Mouse (Mus musculus) urinary bladder, postnatal 25 days (tissue): ENCODE measurements at regions not wholly inside any gene's neighbourhood (a gene's known extent, or its start where the extent isn't known, plus 50 kb on each side); places are given as distances from the start of the nearest gene placed in this dataset.

Source experiments
- DNase-seq: peaks from one replicate; pipeline ENCODE4 v3.0.0; 2022; ENCODE audit warnings: low spot score

DNA sequence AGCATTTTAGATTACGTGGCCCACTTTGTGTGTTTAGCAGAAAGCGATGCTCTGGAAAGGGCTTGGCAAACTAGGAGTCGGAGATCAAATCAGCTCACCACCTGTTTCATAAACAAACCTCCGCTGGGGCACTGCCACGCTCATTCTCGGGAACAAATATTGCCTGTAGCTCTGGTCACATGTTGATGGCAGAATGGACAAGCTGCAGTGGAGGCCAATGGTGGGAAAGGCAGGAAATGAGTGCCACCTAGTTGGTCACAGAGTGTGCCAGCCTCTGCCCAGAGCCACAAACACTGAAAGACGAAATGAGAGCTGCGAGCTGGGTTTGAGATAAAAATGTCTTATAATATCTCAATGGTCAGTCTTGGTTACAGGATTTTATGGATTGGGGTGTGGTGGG lies 259.2 kb upstream of the Csf3r start:
- no peak for DNase-seq

DNA sequence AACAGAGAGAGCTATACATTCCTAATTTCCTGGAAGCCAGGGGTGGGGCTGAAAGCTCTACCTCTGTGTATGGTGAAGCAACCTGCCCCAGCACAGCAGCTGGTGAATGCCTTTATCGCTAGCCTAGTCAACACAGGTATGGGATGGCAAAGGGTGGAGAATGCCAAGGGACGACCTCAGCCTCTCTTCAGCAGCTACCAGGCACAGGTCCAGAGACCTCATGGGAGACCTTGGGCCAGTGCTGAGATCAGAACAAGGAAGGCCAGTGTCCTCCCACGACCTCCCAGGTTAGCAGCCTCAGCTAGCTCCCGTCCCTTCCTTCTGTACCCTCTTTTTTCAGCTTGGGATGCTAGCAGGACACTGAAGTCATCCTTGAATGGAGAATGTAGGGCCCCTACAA lies 247.2 kb upstream of the Csf3r start:
- no peak for DNase-seq

DNA sequence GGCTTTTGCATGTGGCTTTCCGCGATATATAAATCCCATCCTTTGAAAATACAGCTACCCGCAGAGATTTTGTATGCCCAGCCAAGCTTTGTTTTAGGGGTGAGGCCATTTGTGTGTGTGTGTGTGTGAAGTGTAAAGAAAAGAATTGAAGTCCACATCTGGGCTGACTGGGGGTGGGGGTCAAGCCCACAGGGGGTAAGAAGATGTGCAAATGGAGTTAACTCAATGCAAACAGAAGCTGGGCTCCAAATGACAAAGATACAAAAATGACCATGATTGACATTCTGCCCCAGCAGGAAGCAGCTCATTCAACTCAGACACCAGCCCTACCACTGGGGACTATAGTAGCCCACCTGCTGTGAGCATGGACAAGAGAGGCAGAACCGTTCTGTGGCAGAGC lies 244.2 kb upstream of the Csf3r start:
- no peak for DNase-seq

DNA sequence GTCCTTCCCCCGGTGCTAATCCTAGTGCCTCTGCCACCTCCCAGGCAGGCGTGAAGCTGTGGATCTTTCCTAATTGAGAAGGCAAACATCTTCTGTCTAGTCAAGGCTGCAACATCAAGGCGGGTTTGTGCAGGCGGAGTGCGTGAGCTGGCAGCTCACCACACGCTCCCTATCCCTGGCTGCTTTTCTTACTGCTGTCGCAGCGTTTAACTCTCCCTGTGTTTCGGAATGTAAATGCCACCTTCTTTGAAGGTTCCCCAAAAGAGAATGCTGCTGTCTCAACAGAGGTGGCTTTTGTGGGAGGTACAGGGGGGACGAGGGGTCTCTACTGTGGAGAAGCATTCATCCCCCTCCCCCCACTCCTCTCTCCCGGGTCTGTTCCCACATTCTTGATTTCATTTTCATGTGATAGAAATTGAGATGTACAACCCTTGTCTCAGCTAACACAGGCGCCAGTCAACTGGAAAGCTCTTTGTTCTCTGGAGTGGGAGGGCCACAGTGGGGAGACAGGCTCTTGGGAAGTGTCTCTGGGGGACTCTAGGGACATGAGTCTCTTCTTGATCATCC lies 243.3 kb upstream of the Csf3r start:
- no peak for DNase-seq

DNA sequence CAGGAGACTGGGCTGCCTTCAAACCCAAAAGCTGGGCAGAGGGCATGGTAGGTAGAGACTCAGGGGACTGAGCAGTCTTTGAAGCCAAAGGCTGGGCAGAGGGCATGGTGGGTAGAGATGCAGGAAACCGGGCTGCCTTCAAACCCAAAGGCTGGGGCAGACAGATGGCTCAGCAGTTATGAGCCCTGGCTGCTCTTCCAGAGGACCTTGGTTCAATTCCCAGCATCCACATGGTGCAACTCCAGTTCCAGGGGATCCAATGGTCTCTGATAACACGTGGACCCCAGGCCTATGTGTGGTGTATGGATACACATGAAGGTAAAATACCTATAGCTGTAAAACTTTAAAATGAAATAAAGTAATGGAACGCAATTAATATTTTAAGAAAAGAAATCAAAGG lies 242.0 kb upstream of the Csf3r start:
- DNase-seq: no peak

DNA sequence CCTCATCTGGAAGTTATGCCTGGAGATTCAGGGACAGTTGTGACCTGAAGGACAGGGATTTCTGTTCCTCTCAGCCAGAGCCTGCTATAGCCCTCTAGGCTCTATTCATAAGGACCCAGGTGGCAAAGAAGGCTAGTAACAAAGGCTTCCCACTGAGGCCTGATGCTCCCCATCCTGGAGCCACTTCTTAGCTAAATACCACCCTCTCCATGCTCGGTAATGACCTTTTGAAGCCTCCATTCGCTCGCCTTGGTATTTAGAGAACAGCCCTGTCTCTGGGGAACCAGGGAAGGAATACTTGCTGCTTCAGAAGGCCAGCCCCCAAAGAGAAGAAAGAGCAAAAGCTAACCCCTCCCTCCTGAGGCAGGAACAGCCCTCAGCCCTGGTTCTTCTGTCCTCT lies 238.3 kb upstream of the Csf3r start:
- no peak for DNase-seq

DNA sequence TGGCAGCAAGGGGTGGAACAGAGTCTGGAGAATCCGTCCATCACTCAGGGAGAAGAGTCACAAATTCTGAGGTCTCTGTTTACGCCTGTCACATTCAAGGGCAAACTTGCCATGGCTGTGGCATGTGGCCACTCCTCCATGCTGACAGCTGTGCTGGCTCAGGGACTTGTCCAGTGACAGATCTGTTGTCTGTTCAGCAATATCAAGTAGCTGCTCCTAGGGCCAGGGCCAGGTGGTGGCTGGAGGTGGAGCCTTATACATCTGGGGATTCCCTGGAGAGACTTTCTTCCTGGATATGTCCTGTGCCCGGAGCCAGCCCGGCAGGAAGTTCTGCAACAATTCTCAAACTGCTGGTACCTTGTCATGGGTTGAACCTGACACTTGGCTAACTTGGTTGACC lies 229.7 kb upstream of the Csf3r start:
- no peak for DNase-seq

DNA sequence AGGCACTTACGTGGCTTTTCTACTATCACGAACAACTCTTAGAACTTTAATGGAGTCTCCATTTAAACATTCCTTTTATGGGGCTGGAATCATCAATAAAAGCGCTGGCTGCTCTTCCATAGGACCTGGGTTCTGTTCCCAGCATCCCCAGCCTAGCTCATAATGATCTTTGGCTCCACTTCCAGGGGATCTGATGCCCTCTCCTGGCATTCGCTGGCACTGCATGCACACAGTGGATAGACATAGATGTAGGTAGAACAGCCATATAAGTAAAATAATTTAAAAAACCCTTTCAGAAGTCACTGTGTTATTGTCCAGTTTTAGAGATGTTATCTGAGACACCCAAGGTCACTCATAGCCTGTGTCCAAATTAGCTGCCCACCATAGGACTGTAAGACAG lies 216.4 kb upstream of the Csf3r start:
- DNase-seq: no peak

DNA sequence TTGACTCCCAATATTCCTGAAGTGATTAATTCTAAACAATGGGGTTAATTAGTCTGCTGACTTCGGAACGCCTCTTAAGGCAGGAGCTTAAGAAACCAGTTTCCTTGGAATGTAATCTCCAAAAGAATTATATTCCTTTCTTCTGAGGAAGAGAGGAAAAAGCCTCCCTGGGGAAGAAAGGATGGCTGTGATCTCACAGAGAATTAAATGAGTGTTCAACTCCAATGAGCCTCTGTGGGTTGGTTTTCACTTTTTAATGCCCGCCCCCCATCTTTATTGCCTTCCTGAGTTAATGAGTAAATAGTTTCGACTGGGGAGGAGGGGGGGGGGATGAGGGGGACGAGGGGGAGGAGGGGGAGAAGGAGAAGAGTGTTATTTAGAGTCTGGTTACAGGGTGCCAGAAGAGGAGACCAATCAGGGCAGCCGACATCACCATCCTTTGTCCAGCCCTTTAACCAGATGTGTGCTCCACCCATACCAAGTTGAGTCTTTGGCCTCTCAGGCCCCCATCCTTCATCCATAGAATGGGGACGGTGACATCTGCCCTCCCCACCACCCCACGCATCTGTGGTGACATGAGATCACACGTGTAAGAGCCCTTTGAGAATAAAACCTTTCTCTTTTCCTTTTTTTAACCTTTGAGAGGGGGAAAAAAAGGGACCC lies 214.8 kb upstream of the Csf3r start:
- no peak for DNase-seq

DNA sequence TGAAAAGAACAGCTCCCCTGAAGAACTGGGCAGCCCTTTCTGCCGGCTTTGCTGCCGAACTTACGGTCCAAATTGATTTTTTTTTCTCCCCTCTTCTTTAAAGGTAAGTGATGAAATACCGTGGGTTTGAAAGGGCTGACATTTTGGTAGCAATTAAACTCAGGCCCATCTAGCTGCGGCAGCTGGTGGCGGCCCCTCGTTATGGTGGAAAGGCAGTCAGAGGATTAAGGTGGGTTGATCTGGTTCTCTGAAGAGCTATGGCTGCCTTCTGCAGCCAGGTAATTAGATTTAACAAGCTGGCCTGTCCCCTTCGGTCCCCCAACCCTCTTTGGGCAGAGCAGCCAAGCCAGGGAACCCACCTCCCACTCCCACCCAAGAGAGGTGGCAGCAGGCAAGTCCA lies 214.1 kb upstream of the Csf3r start:
- no peak for DNase-seq

DNA sequence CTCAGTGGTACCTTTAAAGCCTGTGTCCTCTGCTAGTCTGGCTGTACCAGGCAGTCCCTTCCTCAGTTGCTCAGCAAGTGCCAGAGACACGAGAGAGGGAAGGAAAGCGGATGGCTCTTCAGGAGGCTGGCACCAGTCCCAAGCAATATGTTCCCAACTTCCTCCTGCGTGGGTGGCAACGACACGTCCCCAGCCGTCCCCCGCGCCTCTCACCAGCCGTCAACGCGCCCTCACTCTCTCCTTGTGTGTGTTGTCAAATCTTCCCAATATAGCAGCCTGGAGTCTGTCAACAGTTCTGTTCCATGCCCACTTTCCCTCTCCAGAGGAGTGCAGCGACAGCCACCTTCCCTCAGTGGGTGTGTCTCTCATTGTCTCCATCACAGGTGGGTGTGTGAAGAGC lies 210.0 kb upstream of the Csf3r start:
- DNase-seq: no peak

DNA sequence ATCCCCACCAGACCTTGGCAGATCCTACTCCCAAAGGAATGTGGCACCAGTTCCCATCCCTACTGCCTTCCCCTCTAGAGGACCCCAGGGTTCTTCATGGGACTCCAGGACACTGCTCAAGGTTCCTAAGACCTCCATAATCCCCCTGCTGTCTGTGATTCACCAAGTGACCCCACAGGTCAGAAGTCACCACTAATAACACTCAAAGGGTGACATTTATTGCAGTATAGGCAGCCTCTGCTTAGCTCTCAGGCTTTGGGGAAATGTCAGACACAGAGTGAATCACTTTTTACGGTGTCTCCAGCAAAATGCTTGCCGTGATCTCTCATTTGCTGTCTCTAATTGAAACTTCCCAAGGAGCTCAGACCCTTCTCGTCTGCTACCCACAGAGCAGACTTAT lies 209.1 kb upstream of the Csf3r start:
- no peak for DNase-seq

DNA sequence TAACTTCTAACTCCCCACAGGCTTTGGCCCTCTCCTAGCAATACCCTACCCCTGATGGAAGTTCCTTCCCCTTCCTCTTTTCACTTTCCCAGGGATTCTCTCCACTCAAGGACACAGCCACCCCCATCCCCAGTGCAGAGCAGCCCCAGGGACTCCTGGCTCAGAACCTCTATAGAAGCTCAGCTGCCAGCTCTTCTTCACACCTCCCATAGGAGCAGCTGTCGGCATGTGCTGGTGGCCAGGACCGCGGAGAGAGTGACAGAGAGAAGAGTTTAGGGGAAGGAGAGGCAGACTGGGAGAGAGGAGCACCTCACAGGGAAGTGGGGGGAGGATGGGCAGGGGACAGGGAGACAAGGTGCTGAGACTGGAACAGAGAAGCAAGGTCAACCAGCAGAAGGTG lies 199.8 kb upstream of the Csf3r start:
- no peak for DNase-seq

DNA sequence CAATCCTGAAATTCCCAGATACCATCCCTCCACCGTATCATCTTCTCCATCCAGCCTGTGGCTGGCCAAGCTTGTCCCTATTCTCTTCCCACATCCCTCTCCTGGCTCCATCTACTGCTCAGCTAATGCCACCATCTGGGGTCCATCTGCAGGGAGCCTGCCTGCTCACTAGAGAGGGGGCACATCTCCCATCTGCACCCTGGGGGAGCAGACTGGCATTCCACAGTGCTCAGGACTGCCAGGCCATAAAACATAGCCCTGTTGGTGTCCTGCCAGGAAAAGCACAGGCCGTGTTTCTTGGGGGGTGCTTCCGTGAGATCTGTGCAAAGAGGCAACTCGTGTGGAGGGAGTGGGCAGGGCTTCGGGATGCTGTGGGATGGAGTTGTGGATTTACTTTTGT lies 197.9 kb upstream of the Csf3r start:
- DNase-seq: no peak

DNA sequence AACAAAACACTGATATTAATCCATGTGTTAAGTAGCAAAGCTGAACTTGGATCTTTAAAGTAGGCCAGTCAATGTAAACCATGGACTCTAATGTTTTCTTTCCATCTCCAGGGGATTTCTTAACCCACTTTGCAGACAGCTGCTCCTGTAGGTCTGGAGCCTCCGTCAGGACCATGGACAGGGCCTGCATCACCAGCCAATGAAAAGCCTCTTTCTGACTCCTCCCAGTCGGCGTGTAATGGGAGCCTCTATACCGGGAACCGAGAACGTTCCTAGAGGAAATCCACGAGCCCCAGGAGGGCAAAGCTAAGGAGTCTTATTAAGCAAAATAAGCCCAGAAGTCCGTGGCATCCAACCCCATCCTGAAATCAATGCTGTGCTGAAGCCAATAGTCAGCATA lies 189.1 kb upstream of the Csf3r start:
- no peak for DNase-seq

DNA sequence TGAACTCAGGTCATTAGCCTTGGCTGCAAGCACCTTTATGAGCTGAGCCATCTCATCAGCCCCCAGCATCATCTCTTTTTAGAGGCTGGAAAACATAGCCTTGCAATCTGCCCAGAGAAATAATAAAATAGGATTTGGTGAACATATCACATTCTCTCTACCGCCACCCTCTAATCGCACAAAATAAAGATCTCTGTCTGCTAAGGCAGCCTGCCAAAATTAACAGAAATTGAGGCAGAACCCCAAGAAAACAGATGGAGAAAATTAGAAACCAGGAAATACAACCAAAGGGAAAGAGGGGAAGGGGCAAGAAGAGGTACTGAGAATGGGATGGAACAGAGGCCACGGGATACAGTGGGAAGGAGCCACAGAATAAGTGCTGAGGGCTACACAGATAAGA lies 176.8 kb upstream of the Csf3r start:
- no peak for DNase-seq

DNA sequence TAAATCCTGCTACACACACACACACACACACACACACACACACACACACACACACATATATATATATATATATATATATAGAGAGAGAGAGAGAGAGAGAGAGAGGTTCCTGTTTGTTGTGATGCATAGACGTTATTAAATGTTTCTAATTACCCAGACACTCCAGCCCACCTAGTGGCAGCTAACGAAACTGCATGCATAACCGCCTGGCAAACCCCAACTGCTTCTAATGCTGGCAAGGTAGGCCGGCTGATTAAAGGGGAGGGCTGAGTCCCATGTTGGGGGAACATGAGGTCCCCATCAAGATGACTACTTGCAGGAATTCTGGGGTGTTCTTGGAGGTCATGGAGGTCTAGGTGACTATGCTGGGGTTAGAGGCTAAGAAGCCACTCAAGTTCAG lies 174.1 kb upstream of the Csf3r start:
- peak; percentile 47 for DNase-seq

DNA sequence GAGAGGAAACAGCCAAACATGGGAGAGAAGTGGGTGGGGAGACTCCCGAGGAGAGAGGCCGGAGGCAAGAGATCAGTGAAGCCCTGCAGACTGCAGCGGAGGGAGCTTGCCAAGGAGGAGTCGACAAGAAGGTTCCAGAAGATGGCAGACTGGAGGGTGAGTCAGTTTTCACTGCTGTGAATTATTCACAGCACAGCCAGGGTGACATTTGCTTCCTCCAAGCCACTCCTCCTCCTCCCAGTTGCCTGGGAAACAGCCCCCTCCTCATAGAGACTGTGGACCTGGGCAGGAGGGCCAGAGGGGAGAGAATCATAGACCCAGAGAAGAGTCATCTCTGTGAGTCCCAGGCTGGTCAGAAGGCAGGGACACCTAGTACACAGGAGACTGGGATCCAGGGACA lies 171.8 kb upstream of the Csf3r start:
- no peak for DNase-seq

DNA sequence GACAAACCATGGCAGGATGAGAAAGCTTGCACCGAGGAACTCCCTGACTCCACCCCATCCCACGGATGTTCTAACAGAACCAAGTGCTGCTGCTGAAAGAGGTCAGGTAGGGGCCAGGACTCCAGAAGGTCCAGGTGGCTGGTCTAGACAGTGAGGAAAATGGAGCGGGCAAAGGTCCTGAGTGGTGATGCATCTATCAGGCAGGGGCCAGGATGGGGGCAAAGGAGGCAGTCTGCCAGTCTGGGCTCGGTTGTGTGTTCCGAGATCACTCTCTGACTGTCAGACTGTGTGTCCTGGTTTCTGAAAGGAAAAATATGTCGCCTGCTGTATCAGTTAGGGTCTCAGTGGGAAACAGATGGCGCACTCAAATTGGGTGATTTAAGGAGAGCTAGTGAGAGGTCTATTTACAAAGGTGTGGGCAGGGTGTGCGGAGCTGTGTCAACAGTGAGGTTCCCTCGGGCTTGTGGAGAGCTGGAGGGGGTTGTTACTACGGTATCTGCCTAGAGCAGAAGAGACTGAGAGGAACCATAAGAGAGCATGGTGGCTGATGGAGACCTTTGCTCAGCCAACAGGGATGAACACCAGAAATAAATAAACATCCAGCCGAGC lies 168.3 kb upstream of the Csf3r start:
- no peak for DNase-seq

DNA sequence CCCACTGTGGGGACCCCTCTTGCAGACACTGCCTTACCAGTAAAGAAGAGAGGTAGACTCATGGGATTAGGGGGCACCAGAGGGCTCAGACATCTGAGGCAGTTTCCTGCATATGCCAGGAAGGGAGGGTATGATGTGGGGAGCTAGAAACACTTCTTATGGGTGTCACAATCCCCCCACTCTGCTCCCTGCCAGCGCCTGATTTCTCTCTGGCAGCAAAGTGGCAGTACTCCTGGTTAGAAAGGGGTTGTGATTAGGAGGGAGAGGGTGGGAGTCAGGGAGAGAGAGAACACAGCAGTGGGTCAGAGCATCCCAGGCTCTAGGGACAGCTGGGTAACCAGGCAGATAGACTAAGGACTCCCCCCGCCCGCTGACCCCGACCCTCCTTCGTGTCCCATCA lies 167.6 kb upstream of the Csf3r start:
- DNase-seq: no peak

DNA sequence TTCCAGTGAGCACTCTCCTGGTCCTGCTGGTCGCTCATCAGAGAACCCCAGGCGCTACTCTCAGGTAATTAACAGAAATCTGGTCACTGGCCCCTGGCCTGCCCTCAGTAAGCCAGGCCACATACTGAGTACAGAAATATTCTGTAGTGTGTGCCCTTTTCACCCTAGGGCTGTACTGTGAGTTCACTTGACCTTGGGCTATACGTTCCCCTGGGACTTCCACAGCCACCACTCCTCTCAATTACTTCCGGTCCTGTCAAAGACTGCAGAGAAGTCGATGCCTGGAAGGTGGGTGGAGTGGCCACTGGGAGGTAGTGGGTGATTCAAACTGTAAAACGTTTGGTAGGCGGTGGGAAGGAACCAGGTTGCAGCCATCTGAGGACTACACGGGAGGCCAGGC lies 159.3 kb upstream of the Csf3r start:
- DNase-seq: no peak

DNA sequence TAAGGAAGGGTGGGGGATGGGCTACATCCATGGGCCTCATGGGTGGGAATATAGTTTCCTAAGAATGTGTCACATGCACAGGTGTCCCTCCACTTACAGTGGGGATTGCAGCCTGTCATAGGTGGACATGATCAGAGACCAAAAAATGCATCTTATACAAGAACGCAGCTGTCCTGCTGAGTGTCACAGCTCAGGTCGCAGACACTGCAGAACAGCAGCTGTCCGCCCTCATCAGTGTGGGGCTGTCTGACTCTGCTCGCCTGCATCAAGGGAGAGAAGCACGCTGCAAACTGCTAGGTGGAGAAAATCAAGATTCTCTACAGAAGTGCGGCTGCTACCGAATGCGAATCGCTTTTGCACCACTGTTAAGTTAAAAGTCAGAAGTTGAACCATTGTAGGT lies 158.6 kb upstream of the Csf3r start:
- DNase-seq: no peak

DNA sequence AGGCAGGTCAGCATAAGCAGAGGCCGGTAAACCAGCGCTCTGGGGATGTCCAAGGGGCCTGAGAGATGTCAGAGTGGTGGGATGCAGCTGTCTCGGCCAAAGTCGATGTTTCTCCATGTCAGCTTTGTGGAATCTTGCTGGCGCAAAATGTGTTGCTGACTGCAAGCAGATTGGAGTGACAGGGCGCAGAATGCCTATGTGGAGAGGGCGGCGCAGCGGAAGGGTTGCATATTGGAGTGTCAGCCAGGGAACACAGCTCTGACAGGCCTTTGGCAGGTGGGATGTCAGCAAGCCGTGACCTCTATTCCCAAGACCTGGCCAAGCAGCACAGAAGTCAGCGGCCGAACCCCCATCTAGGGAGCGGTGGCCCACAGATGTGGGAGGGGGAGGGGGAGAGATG lies 153.1 kb upstream of the Csf3r start:
- DNase-seq: no peak

DNA sequence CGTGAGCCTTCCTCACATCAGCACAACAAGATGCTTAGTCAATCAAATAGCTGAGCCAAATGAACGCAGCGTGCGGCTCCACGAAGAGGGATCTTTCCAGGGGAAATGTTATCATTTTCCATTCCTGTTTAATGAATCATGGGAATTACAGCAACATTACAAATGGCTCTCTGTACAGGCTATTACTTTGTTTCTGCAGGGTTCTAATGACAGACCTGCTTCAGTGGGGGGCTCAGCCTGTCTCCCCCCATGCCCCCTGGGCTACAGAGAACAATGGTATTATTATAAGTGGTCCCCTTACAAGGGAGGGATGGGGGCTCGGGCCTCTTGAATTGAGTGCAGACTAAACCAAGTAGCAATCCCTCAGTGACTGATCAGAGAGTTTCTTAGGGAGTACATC lies 144.3 kb upstream of the Csf3r start:
- no peak for DNase-seq
